Mouse (Mus musculus): ENCODE measurements around the gene Rbm24.

The Rbm24 gene

DNA sequence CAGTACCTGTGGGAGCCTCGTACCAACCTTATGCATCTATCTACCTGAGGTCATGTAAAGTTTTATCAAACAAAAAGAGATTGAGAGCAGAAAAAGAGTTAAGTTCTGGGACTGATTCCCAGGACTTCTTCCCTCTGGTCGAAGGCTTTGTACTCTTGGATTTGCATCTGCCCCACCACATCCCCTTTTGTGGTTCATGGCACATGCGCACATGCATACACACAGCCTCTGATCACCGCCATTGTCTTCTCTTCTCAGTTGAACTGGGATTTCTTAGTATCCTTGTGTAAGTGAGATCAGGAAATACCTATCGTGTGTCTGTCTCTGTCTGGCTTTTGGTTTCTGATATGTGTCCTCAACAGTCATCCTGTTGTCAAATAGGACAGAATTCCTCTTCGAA is 20.7 kb downstream of the Rbm24 start:
- no peak for DNase-seq (ENCODE audit: low spot score)

DNA sequence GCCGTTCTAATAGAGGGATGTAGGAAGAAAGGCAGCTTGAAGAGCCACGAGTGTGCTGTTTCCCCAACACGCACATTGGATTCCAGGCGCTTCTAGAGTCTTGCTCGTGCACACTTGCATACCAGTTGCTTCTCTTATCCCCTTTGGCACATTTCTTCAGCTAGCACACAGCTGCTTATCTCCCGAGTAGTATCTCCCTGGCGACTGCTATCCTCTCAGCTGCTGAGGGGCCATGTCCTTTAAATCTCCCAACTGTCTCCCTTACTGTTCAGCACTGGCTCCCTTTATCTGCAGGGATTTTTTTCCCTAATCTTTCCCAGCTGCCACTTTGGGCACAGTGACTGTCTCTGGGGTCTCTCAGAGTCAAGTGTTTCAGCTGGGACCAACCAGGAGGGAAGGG is 25.8 kb downstream of the Rbm24 start:
- DNase-seq (ENCODE audit: low spot score) = no peak

DNA sequence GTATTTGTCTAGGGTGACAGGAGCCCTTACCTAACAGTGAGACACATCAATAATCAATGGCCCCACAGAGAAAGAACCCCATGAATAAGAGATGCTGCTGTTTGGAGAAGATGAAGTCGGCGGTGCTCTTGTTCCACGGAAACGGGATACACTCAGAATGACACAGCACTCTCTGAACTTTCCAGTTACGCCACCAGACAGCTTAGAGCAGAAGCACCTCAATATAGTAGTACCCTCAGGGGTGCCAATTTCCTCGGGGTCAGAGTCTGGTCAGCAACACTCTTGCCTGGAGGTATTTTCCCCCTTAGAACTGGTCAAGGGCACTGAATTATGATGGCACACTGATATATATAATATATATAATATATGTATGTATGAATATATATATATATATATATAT is 27.8 kb downstream of the Rbm24 start:
- no peak for DNase-seq (ENCODE audit: low spot score)

DNA sequence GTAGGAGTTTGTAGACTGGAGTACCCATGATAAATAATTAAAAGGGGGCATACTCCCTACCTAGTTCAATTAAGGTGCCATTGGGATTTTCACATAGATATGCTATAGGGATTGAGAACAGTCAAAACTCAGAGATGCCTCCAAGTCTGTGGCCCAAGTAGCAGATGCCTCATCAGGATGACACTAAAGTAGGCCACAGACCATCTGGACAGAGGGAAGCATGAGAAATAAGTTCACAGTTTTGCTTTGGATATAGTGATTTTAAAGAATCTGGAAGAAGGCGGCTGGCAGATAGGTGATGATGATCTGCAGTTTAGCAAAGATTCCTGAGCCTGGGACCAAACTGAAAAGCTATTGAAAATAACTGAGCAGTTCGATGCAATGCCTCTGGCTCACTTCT is 30.0 kb downstream of the Rbm24 start:
- no peak for DNase-seq (ENCODE audit: low spot score)

DNA sequence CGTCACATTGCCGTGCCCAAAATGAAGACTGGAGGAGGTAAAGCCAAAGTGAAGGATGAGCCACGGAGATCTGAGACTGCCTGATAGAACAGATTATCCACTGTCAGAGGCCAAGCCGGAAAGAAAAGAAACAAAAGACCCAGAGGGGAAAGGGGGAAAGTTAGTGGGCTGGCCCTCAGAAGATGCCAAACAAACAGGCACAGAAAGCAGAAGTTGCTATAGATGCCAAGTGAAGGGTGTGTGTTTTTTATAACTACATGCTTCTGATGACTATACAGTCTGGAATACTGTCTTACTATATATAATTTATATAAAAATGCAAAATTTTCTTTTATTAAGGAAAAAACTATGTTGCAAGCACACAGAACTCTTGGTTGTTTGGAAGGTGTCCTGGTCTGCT is 31.7 kb downstream of the Rbm24 start:
- no peak for DNase-seq (ENCODE audit: low spot score)

DNA sequence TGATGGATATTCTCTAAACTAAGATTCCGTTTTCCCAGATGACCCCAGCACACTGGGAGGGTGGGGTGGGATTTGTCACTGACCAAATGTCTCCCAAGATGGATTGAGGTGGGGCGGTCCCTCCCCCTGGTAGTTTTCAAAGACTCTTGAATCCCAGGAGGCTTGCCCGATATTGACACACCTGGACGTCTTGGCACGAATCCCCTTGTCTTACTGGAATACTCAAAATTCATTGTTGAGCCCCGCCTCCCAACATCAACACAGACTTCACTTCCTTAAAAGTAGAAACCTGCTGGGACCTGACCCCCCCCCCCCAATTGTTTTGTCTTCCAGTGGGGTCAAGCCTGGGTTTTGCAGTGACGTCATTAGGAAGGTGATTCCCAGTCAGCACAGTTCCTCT is 32.4 kb downstream of the Rbm24 start:
- DNase-seq (ENCODE audit: low spot score) = no peak

DNA sequence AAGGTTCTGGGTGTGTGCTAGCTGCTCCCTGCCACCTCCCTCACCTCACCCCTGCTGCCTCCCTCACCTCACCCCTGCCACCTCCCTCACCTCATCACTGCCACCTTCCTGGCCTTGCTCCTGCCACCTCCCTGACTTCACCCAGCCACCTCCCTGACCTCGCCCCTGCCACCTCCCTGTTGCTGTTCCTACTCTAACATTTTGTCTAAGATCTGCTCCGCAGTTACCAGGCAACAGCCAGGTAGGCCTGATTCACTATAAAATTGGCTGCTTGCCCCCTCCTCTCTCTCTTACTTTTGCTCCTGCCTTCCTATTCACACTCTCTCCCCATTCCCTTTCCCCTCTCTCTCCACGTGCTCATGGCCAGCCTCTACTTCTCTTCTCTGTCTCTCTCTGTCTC is 33.3 kb downstream of the Rbm24 start:
- no peak for DNase-seq (ENCODE audit: low spot score)

DNA sequence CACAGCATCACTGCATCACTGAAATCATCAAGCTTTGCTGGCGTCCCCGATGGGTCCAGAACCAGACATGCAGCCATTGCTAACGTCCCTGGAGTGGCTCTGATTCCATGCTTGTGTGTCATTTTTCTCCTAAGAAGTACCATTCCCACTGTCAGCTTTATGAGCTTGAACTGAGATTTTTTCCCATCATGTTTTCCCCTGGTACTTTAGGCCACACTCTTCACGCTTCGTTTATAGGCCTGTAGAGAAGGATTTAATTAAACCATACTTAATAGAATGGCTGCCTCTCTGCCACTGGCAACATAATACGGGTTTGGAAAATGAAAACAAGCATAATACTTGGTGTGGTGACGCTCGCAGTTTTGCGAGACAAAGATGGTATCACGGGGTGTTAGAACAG is 41.3 kb downstream of the Rbm24 start:
- no peak for DNase-seq (ENCODE audit: low spot score)

DNA sequence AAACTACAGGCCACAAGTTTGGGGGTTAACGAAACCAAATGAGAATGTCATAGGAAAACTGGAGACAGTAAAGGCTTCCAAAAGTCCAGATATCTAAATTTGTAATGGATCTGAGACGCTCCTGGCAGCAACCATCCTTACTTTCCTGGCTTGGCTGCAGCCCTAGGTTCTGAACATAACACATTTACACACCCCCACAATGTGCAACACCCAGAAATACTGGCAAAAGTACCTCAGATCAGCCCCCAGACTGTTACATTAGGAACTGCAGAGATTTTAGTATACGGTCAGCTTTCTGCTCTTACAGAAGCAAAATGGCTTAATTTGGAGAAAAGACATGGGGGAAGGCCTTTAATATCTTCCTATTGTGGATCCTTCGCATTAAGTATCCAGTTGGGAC is 44.0 kb downstream of the Rbm24 start:
- DNase-seq (ENCODE audit: low spot score) = no peak

DNA sequence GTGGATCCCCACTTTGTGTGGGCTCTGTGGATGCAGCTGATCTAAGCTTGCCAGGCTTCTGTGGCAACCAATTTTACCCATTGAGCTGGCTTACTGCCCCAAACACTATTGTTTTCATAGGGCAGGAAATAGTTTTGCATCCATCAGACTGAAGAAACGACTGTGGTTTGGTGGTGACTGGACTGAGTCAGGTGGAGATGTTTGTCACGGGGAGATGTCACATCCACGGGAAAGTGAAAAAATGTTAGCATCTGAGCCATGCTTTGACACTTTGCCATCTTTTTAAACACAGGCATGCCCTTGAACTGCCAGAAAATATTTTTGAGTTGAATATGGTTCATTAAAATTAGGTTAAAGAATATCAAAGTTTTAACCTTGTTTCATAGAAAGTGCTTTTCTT is 45.5 kb downstream of the Rbm24 start:
- no peak for DNase-seq (ENCODE audit: low spot score)

DNA sequence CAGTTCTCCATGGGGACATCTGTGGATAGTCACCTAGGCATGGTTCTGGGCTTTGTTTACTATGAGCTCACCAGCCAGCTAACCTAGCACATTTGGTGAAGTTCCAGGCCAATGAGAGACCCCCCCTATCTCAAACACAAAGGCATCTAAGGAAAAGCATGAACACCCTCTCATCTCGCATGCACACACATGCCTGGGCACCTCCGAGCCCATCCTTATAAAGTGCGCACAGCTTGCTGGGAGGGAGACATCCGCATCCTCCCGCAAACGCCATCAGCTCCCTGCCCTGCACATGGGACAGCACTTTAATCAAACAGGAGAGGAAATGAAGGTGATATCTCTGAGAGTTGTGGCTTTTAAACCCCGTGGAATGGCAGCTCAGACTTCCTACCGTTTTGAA is 50.0 kb downstream of the Rbm24 start:
- DNase-seq (ENCODE audit: low spot score) = no peak

DNA sequence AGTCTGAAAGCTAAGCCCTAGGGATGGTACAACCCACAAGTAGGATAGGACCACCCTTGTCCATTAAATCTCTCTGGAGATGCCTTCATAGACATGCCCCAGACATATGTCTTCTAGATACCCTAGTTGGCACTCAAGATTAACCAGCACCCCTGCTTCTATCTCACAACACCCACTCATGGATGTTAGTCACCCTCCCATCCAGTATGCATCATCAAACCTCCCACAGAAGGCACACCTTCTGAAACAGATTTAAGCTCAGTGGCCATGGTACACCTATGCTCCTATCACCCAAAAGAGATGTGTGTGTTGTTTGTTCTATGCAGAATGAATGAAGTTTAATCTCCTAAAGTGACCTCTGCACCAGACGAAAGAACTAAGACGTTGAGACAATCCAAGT is 51.3 kb downstream of the Rbm24 start:
- DNase-seq (ENCODE audit: low spot score) = no peak

Measured in yolk sac, embryonic 10.5 days (tissue).